Mouse (Mus musculus): Measurements from ENCODE around the gene Ccdc60. TPM values are rescaled to one million over a fixed set of nuclear protein-coding genes. Genes with fewer than 3 reads are reported as not detected.

The Ccdc60 gene
- polyA plus RNA-seq, 1 experiment from 2014 or later, result 3.1 TPM

Other genes with a start within 250 kb of the Ccdc60 start
- gene Tmem233, start 205.7 kb downstream of the Ccdc60 start, polyA plus RNA-seq (2014; fragmentation: Nextera tagmentation; extraction: Ambion mirVana), result not detected in 2 replicates
- gene Hspb8, start 133.9 kb upstream of the Ccdc60 start, polyA plus RNA-seq (2014; fragmentation: Nextera tagmentation; extraction: Ambion mirVana), result 4.7 and 5.6 TPM in 2 replicates